Mouse (Mus musculus): ENCODE results near the gene Thsd4.
"Not testable (repeated sequence)": the region's sequence is repeated elsewhere in the genome, so short reads cannot be mapped to it uniquely, and the experiment has no call there.

The Thsd4 gene

DNA sequence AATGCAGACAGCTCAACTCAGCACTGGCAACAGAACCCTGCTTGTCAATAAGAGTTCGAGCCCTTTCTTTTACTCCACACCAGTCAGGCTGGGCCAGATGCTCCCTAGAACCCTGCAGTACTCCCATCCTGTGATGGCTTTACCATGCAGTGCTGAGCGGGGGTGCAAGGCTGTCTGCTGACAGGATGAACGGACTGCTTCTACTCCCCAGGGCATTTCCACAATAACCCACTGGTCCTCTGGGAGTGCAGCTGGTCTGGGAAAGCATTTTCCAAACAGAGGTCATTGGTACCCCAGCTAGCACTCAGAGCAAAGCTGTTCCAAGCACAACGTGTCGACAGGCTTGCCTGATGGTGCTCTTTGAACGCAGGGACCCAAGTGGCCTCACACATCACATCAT lies 226.6 kb downstream of the Thsd4 start:
- no peak for DNase-seq

DNA sequence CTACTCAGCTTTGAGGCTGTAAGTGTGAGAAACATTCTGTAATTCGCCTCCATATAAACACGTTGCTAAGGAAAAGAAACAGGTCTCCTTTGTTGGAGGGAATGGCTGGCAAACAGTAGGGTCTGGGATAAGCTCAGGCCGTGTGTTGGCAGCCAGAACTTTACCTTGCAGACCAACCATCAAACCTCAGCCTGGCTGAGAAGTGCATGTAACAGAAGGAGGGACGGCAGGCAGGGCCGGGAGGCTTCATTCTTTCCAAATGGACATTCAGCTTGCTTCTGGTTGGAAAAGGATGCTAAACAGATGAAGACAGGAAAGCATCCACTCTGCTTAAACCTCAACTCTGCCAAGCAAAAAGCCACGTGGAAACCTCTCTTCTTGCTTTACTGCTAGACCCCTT lies 228.7 kb downstream of the Thsd4 start:
- DNase-seq = no peak

DNA sequence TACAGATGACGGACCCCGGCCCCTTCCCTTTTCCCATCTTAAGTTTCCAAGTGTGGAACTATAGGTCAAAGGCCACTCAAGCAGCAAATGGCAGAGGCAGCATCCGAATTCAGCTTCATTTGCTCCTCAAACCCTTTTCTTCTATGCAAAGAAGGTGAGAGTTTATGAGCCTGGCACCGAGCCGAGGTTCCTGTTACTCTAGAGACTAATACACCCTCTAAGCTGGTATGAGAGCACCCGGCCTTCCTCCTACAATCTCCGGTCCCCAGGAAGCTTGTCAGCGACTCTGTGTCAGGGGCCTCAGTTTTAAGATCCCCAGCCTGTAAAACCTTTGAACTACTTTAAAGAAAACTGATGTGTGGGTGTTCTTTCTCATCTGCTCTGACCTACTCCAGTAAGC lies 231.1 kb downstream of the Thsd4 start:
- no peak for DNase-seq

DNA sequence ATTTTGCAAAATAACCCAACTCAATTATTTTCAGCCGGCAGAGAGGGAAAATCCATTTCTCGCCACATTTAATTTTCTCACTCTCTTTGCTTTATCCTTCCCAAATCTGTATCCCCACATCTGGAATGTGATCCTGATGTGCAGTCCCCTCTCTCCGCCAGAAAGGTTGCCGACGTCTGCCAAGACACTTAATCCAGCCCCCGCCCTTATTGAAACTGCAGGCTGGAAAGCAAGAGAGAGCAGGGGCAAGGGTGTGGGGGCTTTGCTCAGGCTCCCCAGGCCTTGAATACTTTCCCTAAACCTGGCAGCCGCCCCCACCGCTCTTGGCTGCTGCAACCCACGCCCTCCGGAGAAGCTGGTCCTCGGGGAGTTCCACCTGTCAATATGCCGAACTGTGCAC lies 233.1 kb downstream of the Thsd4 start:
- DNase-seq = no peak

DNA sequence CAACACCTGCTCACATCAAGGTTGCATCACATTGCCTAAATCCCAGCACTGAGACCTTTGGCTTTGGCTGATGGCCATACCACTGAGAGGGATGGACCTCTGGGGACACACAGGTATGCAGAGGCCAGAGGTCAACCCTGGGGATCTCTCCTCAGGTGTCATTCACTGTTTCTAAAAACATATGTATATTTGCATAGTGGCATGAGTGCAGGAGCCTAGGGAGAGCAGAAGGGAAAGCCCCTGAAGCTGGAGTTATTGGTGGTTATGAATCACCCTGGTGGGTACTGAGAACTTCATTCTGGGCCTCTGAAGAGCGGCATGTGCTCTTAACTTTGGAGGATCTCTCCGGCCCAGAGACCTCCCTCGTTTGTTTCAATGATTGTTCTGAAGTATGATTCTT lies 235.5 kb downstream of the Thsd4 start:
- DNase-seq = no peak

DNA sequence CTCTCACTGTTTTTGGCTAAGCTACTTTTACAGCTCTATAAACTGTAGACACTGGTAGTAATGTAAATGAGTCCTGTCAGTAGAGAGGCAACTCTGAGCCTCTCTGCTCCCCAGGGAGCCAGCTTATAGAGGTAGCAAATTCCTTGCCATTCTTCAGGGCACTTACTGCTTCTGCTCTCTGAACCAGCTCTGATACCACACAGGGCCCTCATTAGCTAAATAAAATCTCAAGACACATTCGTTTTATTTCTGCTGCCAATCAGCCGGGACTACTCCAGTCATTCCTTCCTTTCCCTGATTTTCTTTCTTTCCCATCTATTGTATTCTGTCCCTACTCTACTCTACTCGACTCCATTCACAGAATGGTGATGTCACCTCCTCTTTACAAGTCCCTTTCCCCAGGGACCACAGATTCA lies 236.8 kb downstream of the Thsd4 start:
- no peak for DNase-seq

DNA sequence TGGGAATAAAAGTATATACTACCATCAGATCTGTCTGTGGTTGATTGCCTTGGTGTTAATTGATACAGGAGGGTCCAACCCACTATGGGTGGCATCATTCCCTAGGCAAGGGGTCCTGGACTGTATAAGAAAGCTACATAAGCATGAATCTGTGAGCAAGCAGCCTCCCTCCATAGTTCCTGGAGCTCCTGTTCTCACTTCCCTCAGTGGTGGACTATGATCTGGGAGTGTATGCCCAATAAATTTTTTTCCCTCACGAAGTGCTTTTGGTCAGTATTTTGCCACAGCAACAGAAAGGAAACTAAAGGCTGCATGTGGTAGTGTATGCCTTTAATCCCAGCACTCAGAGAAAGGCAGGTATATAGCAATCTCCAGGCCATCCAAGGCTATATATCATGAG lies 237.5 kb downstream of the Thsd4 start:
- no peak for DNase-seq

DNA sequence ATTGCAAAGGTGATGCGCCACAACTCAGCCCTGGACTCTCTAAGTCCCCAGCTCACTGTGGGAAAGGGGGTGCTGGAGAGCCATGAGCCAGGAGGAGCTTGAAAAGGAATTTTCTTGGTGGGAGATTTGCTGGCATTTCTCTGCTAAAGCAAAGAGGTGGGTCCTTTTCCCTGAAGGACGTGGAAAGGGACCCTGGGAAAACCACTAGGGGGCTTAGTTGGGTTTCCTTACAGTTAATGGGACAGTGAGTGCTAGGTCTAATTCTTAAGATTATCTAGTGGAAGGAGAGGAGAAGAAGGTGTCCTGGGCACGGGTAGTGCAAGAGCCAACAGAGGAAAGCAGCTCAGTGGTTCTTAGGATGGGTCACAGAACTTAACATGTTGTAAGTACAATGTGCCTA lies 238.3 kb downstream of the Thsd4 start:
- no peak for DNase-seq

DNA sequence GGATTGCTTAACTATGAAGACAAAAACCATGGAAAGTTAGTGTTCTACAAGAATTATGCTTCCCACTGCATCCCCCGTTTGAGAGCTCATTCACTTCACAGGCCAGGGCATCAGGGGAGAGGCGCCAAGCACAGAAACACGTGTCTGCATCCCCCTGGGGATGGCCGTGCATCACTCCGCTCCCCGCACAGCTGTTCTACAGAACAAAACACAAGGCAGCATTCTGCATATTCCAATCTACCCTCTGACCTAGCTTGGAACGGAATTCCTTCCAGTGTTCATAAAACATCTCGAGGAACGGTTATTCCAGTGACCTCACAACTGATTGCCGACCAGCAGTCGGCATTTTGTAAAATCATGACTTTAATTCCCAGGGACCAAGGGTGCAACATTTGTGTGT lies 240.6 kb downstream of the Thsd4 start:
- no peak for DNase-seq

DNA sequence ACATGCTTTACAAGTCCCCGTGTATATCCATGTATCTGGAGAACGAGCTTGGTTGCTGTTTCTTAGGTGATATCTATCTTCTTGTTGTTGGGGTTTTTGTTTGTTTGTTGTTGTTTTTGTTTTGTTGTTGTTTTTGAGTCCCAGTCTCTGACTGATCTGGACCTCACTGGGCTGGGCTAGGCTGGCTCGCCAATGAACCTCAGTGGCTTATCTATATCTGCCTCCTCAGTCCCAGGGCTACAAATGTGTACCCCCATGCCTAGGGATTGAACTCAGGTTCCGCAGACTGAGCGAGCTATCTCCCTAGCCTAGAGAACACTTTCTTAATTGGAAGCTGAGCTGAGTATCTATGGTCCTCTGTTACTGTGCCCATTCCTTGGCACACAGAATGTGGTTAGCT lies 241.1 kb downstream of the Thsd4 start:
- DNase-seq = no peak

DNA sequence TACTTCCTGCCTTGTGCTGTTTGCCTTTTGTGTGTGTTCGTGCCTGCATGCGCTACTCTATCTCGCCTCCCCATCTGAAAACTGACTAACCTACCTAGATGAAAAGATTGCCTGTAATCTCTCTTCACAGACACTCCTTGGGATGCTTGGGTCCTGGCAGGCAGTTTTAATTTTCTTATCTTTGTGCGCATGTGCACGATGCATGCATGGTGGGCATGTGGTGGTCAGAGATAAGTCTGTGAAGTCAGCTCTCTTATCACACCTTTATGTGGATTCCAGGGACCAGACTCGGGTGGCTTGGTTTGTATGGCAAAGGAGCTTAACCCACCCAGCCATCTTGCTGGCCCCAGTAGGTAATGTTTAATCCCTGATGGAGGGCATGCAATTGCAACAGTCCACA lies 242.3 kb downstream of the Thsd4 start:
- DNase-seq = no peak

DNA sequence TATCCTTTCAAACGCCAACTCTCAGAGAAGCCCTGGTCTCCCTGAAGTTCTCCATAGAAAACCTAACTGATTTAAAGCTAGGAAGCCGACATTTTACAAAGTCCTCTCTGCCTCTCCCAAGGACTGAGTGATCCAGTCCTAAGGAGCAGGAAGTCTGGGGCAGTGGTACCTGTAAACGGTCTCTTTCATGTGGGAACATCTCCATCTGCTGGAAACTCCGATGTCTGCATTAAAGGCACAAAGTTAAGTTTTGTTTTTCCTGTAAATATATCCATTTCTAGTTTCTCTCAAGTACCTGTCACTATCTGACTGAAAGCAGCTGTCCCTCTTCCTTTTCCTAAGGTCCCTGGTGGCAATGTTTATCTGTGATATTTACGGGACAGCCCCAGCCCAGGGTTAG lies 245.5 kb downstream of the Thsd4 start:
- no peak for DNase-seq

DNA sequence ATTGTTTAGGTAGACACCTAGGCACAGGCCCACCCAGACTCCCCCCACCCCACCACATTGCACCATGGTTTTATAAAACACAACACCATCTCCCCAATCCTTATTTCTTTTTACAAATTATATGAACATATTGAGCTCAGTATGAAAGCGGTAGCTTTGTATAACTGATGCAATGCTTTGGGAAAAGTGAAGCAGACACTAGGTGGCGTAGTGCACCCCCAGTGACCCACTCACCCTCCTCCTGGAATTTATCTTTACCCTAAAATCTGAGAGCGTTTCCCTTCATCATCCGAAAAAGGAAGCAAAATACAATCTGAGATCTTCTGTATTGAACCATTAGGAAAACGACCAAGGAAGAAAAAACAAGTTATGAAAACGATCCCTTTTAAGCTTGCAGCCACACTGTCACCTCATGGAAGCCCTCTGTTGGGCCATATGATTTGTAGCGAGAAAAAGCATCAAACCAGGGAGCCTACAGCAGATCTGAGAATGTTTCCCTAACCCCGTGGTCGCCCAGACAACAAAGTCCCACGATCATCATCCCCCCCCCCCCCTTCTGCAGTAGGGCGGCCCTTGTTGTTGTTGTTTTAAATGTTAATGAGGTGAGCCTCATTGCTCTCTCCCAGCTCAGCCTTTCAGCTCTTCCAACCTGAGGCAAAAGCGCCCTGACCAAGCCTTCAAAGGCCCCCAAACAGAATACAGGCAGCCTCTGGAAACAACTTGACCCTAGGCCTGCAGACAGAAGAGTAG lies 246.3 kb downstream of the Thsd4 start:
- peak; percentile 24 for DNase-seq

DNA sequence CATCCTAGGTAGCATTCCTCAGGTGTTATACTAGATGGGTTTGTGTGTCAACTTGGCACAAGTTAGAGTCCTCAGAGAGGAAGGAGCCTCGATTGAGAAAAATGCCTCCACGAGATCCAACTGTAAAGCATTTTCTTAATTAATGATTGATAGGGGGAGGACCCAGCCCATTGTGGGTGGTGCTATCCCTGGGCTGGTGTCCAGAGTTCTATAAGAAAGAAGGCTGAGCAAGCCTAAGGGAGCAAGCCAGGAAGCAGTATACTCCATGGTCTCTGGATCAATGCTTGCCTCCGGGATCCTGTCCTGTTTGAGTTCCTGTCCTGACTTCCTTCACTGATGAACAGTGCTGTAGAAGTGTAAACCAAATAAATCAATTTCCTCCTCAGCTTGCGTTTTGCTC lies 247.3 kb downstream of the Thsd4 start:
- DNase-seq = no peak

DNA sequence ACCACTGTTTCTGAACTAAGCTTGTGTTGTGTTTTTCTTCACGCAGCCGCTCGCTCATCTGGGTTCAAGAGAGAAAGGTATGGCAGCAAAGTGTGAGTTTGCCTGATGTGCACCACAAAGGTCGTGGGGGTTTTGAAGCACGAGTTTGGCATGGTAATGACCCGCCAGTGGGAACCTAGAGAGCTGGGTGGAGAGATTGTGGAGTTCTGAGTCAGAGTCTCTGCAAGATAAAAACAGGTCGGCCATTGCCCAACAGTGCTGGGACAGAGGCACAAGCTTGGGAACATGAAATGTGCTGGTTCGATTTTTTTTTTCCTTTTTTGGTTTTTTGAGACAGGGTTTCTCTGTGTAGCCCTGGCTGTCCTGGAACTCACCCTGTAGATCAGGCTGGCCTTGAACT lies 249.5 kb downstream of the Thsd4 start:
- not testable (repeated sequence) for DNase-seq

DNA sequence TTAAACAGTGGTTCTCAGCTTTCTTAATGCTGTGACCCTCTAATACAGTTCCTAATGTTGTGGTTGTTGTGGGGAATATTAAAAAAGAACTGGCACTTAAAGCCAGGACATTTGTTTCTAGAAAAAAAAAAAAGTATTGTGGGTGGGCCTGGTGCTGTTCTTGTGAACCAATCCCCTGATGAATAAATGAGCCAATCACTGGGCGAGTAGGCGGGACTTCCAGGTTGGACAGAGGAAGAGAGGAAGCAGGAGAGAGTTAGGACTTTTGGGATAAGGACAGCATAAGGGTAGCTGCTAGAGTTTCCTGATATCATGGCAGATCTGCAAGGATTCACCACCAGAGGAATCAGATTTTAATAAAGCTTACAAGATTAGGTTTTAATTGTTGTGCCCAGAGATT lies 249.9 kb downstream of the Thsd4 start:
- DNase-seq = no peak

DNA sequence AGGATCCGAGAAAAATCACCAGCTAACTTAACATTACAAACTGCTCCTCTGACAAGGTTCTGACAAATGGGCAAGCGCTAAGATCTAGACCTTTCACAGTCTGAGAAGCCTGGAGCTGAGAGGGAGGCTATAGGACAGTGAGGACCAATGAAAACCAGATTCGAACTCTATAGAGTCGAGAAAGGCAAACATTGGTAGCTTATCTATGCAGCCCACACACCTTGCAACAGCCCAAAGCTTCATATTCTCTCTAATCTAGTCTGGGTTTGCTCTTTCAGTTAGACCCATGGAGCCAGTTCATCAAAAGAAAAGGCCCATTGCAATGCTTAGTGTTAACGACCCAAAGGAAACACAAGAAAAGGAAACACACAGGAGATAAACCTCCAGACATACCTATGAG lies 252.0 kb downstream of the Thsd4 start:
- DNase-seq = no peak

DNA sequence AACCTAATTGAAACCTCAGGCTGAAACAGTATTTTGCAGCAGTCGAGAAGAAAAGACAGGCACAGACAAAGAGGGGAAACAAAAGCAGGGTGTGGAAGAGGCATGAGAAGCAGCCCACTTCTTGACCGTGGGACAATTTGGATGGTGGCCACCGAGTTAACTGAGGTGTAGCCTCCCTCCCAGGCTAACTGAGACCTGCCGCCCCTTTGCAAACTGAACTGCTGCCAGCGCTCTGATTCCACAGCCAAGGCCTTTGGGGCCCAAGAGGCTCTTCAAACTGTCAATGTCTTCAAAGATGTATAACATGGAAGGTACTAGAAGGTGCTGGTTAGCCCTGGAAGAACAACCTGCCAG lies 254.6 kb downstream of the Thsd4 start:
- no peak for DNase-seq

DNA sequence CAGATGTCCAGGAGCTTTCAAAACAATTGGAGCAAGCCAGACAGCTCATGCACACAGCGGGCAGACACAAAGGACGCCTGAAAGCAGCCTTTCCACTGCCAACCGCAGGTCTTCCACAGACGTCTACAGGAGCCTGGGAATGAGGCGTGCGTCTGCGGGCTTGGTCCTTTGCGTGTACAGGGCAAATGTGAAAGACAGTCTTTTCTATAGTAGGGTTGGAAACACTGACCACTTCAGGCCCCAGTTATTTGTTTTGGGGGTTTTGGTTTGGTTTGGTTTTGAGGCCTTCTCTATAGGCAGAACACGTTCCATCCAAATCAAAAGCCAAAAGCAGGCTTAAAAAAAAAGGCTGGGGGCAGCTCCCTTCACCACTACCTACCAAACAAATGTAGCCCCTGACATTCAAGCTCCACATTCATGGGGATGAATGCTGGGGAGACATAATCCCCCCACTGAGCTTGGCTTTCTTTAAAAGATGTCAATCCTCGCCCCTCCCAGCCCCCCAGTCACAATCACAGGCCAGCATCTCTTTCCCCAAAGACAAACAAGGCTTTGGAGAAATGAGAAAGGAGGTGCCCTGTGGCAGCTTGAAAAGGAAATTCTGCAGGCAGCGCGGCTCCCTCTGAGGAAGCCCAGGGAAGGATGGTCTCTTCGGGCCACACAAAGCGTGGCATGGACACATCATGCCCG lies 255.1 kb downstream of the Thsd4 start:
- DNase-seq = no peak

DNA sequence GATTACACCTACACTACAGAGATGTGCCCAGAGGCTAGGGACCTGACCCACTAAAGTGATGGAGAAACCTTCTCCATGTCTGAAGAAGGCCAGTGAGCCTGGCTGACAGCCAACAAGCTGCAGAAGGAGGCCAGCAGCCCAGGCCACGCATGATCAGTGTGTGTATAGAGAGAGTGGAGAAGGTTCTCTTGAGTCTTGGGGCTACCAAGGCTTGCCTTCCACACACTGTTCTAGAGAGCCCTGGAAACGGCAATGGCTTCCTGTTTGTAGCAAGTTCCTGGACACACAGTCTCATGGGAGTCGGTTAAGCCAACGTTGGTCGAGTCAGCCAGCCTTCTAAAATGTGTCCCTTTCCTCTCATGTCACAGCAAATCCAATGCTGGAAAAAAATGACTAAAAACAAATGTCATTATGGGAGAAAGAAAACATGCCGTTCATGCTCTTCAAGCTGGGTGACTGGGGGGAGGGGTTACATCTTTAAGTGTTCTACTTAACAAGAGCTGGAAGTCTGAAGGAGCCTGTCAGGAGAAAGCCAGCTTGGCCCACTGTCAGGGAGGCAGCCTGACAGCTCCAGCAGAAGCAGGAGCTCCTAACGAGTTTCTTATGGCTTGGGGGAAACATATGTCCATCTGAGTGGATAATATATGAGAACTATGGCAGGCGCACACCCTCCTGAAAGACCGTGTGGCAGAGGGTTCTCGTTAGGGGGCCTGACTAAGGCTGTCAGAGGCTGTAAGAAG lies 257.1 kb downstream of the Thsd4 start:
- no peak for DNase-seq

DNA sequence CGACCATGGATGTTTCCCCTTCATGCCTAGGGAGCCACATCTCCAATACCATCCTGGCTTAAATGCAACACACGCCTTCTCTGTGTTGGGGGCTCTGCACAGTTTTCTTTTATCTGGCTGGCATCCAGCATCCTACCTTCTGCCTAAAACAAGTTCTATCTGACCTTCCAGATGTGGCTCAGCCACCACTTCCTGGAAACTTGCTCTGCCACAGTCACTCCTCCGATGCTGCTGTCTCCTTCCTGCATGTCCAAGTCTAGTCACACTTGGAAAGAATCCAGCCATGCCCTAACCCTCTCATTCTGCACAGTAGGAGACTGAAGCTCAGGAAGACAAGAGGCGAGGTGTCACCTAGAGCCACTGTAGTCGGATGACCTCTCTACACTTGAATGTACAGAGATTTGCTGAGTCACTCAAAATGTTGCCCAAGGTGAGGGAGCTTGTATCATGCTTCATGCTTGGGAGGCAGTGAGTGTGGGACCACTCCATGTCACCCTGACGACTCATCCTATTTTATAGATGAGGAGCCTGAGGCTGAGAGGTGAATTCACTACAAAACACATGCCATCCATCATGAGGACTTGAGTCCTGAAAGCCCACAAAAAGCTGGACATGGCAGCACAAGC lies 259.2 kb downstream of the Thsd4 start:
- DNase-seq = no peak

DNA sequence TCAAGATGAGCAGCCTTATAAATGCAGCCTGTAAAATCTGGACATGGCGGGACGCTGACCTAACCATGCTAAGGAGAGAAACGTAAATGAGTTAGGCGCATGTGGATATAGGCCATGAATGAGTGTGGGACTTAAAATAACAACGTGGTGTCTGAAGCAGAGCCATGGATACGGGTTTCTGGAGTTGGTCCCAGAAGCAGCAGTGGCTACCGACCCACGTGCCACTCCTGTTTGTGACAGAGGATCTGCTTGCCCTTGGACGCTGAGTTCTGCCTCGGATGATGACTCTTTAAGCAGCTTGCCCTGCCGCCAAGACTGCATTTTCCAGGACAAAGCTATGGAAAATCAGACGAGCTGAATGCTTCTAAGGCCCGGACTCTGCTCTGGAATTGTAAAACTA lies 262.2 kb downstream of the Thsd4 start:
- no peak for DNase-seq

DNA sequence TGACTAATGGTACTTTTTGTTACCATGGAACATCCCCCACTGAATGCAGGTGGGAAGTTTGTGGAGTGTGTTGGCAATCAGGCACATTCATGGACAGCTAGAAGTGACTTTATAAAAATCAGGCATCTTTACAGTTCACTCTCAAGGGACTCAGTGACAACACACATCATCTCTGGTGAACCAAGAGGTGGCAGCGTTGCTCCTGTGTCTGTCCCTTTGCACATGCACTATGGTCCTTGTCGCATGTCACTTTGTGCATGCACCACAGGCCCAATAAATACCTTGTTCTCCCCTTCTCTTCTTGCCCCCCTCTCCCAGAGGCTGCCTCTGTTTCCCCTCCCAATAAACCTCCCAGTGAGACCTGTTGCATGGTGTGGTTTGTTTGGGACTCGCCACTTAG lies 270.1 kb downstream of the Thsd4 start:
- no peak for DNase-seq

DNA sequence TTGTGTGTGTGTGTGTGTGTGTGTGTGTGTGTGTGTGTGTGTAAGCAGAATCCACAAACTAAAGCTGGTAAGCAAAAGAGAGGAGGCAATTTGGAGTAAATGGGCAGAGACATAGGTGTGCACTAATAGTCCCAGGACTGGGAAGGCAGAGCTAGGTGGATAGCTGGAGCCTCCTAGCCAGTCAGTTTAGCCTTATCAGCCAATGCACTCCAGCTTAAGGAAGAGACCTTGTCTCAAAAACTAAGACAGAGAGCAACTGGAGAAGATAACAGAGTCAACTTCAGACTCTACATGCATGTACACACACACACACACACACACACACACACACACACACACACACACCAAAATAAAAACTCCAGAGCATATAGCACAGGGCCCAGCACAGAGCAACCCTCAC lies 271.4 kb downstream of the Thsd4 start:
- no peak for DNase-seq
